Mouse (Mus musculus): ENCODE measurements at regions not wholly inside any gene's neighbourhood (a gene's known extent, or its start where the extent isn't known, plus 50 kb on each side); places are given as distances from the start of the nearest gene placed in this dataset.

- TF ChIP-seq CTCF (IDR thresholded peaks at IDR 0.05; ENCODE audit: low read depth, low read length) (no peak), POLR2A (IDR thresholded peaks at IDR 0.05; ENCODE audit: insufficient read depth, low read length) (no peak), EP300 (IDR thresholded peaks at IDR 0.05; ENCODE audit: insufficient read depth, low read depth, low read length) (no peak)
These were observed 67.2 kb upstream of the 4930452B06Rik start for GRCm38 (mm10) chr14:8733261-8733660.

Data from ES-Bruce4 (cell line).